Mouse (Mus musculus) forebrain, postnatal 0 days (tissue): ENCODE data around the gene Rgs6. TPM values are rescaled to one million over a fixed set of nuclear protein-coding genes. Genes with fewer than 3 reads are reported as not detected.
A peak's percentile ranks its signal among the peaks of the same experiment; 100 is the strongest.

Experiments used
- ATAC-seq: fragments of 200-750 bp; cut with Nextera tagmentation; 2 replicates; pipeline ENCODE4 v1.8.0; 2017; ENCODE audit warnings: mild to moderate bottlenecking, moderate library complexity
- DNase-seq: peaks from one replicate; pipeline ENCODE4 v3.0.0-alpha.2; 2015
- H3K27ac ChIP-seq: fragments of 300-500 bp; sonication (generic); 2 replicates; pipeline ENCODE4 v1.5.1; 2014; ENCODE audit warnings: low read depth, mild to moderate bottlenecking, antibody characterized with exemption, low read length, moderate library complexity, mixed read lengths
- H3K27me3 ChIP-seq: fragments of 300-500 bp; sonication (generic); 2 replicates; pipeline ENCODE4 v1.6.1; 2014; ENCODE audit warnings: mild to moderate bottlenecking, low read length, mixed read lengths; ENCODE audit not compliant: insufficient read depth
- H3K36me3 ChIP-seq: fragments of 300-500 bp; sonication (generic); 2 replicates; pipeline ENCODE4 v1.6.1; 2014; ENCODE audit warnings: mild to moderate bottlenecking, moderate library complexity; ENCODE audit not compliant: insufficient read depth
- H3K4me1 ChIP-seq: fragments of 300-500 bp; sonication (generic); 2 replicates; pipeline ENCODE4 v1.6.1; 2014; ENCODE audit warnings: antibody characterized with exemption; ENCODE audit not compliant: insufficient read depth
- H3K4me2 ChIP-seq: fragments of 300-500 bp; sonication (generic); 2 replicates; pipeline ENCODE4 v1.6.1; 2014; ENCODE audit warnings: low read depth, mild to moderate bottlenecking, moderate library complexity
- H3K4me3 ChIP-seq: fragments of 300-500 bp; sonication (generic); 2 replicates; pipeline ENCODE4 v1.5.1; 2014; ENCODE audit warnings: low read depth, low read length, mixed read lengths
- H3K9ac ChIP-seq: fragments of 300-500 bp; sonication (generic); 2 replicates; pipeline ENCODE4 v1.6.1; 2014; ENCODE audit warnings: mild to moderate bottlenecking
- H3K9me3 ChIP-seq: fragments of 300-500 bp; sonication (generic); 2 replicates; pipeline ENCODE4 v1.6.1; 2016; ENCODE audit warnings: low read length
- CTCF ChIP-seq: sonication (generic); IDR thresholded peaks from 2 replicates; pipeline ENCODE4 v1.5.1; 2016; ENCODE audit warnings: antibody characterized with exemption, control low read depth, low read depth
- WGBS: fragments of 180-500 bp; shearing (Covaris S2); extraction: QIAGEN DNeasy Blood & Tissue Kit; methylation state at CpG from one replicate; pipeline ENCODE4 v1.1.7; 2014; 5-methylcytosine and 5-hydroxymethylcytosine counted together
- polyA plus RNA-seq: library from polyadenylated mRNA; unstranded; fragments of >200 nt; fragmentation: Nextera tagmentation; extraction: Ambion mirVana; gene quantifications from 2 replicates; pipeline ENCODE4 v1.2.1, GENCODE M21; 2015
- total RNA-seq: library from RNA; depleted of rRNA; stranded (reverse); fragments of >200 nt; gene quantifications from 2 replicates; pipeline ENCODE4 v1.2.3, GENCODE M21; 2014

Rgs6 gene
- total and polyA plus RNA-seq, 2 experiments from 2014 or later = 16.8 to 19.6 TPM

DNA sequence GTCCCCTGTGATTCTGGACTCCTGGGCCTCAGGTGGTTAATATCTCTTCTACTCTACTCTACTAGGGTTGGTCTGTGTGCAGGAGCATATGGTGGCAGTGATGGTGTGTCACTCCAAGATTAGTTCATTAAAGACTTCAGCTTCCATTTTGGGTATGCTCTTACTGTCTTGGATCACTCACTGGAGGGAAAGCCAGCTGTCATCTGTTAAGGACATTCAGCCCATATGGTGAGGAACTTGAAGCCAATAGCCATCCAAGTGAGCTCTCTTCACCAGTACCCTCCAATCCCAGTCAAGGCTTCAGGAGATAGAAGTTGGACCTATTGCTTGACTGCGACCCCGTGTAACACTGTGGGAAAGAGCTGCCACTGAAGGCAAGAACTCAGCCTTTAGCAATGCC lies 98.9 kb downstream of the Rgs6 start:
- ATAC-seq (peak; percentile 72), DNase-seq (peak; percentile 56)
- no peak overlapping the region for H3K4me2 ChIP-seq
- no peaks in the 10 kb centered on the region for H3K4me1 ChIP-seq
- TF ChIP-seq CTCF = no peak
- no peak overlapping the region for H3K4me3 ChIP-seq
- WGBS = 91% methylated on average over 2 of the region's 2 CpGs
- no peak overlapping the region for H3K9ac ChIP-seq
- H3K27me3 ChIP-seq = no peaks in the 10 kb centered on the region
- no peaks in the 10 kb centered on the region for H3K36me3 ChIP-seq
- no peaks in the 10 kb centered on the region for H3K9me3 ChIP-seq
- H3K27ac ChIP-seq = no peak overlapping the region

DNA sequence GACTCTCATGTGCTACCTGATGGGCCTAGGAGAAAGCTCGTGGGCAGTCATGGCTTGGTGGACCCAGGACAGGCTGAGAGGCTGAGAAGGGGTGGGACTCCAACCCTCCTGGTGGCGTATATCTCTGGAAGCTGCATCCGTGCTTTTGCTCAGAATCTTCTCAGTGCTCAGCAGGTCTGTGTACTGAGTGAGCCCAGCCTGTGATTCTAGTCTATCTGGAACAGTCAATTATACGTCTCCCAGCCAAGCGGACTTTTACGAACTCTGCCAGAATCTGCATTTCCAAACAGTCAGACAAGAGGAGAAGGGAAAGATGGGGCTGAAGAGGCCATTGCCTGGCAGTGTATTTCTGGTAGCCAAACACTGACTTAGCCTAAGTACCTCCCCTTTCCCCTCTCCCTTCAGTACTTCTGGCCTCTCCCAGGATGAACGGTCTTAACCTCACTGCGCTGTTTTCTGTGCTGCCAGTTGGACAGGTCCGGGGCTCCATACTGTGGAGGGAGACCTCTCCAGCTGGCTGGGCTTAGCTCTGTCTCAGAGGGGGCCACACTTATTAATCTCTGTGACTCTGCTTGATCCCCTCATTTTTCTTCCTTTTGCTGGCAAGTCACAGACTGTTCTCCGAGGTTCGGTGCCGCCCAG lies 110.9 kb downstream of the Rgs6 start:
- H3K27me3 ChIP-seq = no peaks in the 10 kb centered on the region
- no peak overlapping the region for H3K27ac ChIP-seq
- WGBS = 68% methylated on average over 12 of the region's 12 CpGs
- ATAC-seq (peak; percentile 25; the same call in 1 of the 2 replicates), DNase-seq (no peak)
- H3K4me1 ChIP-seq = no peaks in the 10 kb centered on the region; the same call in 1 of the 2 replicates
- no peak overlapping the region for H3K4me2 ChIP-seq
- no peaks in the 10 kb centered on the region for H3K9me3 ChIP-seq
- H3K4me3 ChIP-seq = no peak overlapping the region
- H3K9ac ChIP-seq = no peak overlapping the region
- TF ChIP-seq CTCF = no peak
- H3K36me3 ChIP-seq = no peaks in the 10 kb centered on the region

DNA sequence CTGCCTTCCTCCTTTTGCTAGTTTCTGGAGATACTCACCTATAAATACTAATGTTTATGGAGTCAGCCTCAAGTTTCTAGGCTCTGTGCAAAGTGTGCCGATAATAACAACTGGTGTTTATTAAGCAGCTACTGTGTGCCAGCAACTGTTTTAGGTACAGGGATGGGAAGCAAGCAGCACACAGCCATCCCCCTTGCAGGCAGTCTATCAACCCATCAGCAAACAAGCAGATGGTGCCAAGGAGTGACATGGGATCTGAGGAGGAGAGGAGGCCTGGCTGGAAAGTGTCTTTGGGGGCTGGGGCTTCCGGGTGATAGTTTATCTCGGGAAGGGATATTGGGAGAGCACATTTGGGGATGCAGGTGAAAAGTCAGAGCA lies 111.4 kb downstream of the Rgs6 start:
- TF ChIP-seq CTCF = no peak
- ATAC-seq = no peak; the same call in 1 of the 2 replicates
- DNase-seq = no peak
- Histone ChIP-seq H3K27ac (no peak overlapping the region), H3K27me3 (no peaks in the 10 kb centered on the region), H3K9ac (no peak overlapping the region), H3K4me1 (no peaks in the 10 kb centered on the region; the same call in 1 of the 2 replicates), H3K4me3 (no peak overlapping the region), H3K4me2 (no peak overlapping the region), H3K36me3 (no peaks in the 10 kb centered on the region), H3K9me3 (no peaks in the 10 kb centered on the region)
- WGBS = 52% methylated on average over 3 of the region's 3 CpGs

DNA sequence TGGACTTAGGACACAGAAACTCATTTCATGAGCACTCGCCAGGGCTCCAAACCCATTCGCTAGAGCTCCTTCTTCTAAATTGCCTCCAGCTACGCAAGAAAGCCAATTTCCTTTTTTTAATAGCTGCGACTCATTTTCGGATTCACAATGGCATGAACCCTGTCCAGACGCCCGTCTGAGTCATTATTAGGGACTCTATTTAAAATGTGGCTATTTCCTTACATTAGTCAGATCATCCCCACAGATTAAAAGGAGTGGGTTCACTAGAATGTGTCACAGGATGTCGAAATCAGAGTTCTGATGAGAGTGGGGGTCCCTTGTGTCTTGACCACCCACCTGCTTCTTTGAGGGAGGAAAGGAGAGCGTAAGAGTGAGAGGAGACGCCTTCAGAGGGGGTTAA lies 112.1 kb downstream of the Rgs6 start:
- ATAC-seq (no peak), DNase-seq (no peak)
- Histone ChIP-seq H3K4me3 (no peak overlapping the region), H3K27ac (no peak overlapping the region), H3K4me2 (no peak overlapping the region), H3K9ac (no peak overlapping the region), H3K36me3 (no peaks in the 10 kb centered on the region), H3K4me1 (no peaks in the 10 kb centered on the region; the same call in 1 of the 2 replicates), H3K27me3 (no peaks in the 10 kb centered on the region), H3K9me3 (no peaks in the 10 kb centered on the region)
- 59% methylated on average over 10 of the region's 10 CpGs for WGBS
- TF ChIP-seq CTCF = no peak

DNA sequence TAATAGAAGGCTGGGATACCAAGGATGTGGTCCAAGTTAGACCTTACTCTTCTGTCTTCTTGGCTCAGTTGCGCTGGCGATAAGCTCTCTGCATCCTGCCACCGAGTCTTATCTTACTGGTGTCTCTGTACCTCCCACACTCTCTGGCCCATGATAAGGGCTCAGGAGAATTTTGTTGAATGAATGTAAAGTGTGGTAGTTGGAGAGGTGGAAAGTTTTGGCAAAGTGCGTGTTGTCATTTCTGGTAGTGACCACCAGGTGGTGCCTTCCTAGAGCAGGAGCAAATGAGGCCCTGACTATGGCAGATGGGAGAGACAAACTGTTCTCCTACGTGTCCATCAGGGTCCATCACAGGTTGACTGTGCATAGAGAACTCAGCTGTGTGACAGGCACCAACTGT lies 112.7 kb downstream of the Rgs6 start:
- no peak for DNase-seq
- Histone ChIP-seq H3K9me3 (no peaks in the 10 kb centered on the region), H3K27ac (no peak overlapping the region), H3K36me3 (no peaks in the 10 kb centered on the region), H3K4me2 (no peak overlapping the region), H3K9ac (no peak overlapping the region), H3K4me3 (no peak overlapping the region), H3K27me3 (no peaks in the 10 kb centered on the region), H3K4me1 (no peaks in the 10 kb centered on the region; the same call in 1 of the 2 replicates)
- peak; percentile 52 for TF ChIP-seq CTCF
- WGBS = 55% methylated on average over 5 of the region's 5 CpGs
- ATAC-seq = no peak

- no peak overlapping the region for H3K9ac ChIP-seq
- no peak overlapping the region for H3K4me3 ChIP-seq
- no peaks in the 10 kb centered on the region; the same call in 1 of the 2 replicates for H3K4me1 ChIP-seq
- no peaks in the 10 kb centered on the region for H3K36me3 ChIP-seq
- no peak for TF ChIP-seq CTCF
- ATAC-seq (no peak), DNase-seq (no peak)
- no peaks in the 10 kb centered on the region for H3K27me3 ChIP-seq
- no peak overlapping the region for H3K4me2 ChIP-seq
- WGBS = 84% methylated on average over 7 of the region's 7 CpGs
- H3K9me3 ChIP-seq = no peaks in the 10 kb centered on the region
- H3K27ac ChIP-seq = no peak overlapping the region
These were observed 113.3 kb downstream of the Rgs6 start for GRCm38 (mm10) chr12:82701359-82701758.

- DNase-seq (no peak), ATAC-seq (no peak)
- Histone ChIP-seq H3K27ac (no peak overlapping the region), H3K4me3 (no peak overlapping the region), H3K4me2 (no peak overlapping the region), H3K36me3 (no peaks in the 10 kb centered on the region), H3K4me1 (no peaks in the 10 kb centered on the region), H3K27me3 (no peaks in the 10 kb centered on the region), H3K9ac (no peak overlapping the region), H3K9me3 (no peaks in the 10 kb centered on the region)
- TF ChIP-seq CTCF = no peak
These were observed 122.3 kb downstream of the Rgs6 start for GRCm38 (mm10) chr12:82710376-82710775.
